8 mouse cellular contexts compared by ENCODE assay signal in genomic region chr17:18957800-18958199, GRCm38 (mm10). TPM values are rescaled to one million over a fixed set of nuclear protein-coding genes. Genes with fewer than 3 reads are reported as not detected.
"Had no signal": no experiment of that assay in that cellular context is flagged by ENCODE, and none has a peak within 500 bp of the region (broad histone marks: within the 10 kb centered on the region; RNA-seq: fewer than 3 reads in every experiment).

No protein-coding gene starts in this region.

RNA-seq across cellular contexts. Expression of gene Vmn2r97, which starts 43.7 kb away (rescaled TPM):
- polyA plus RNA-seq: neural tube, embryonic 12.5 days; neural tube, embryonic 14.5 days; small intestine, adult 2 months; stomach, embryonic 15.5 days; stomach, postnatal 0 days; testis, adult 2 months; thymus, adult 2 months; urinary bladder, adult 2 months had no signal
